Mouse (Mus musculus) lung, postnatal 0 days (tissue): Measurements from ENCODE around the gene Slfn3.

Experiments used
- CTCF ChIP-seq: IDR thresholded peaks from 2 replicates; pipeline ENCODE4 v1.5.1; 2016; ENCODE audit warnings: antibody characterized with exemption, mild to moderate bottlenecking
- EP300 ChIP-seq: IDR thresholded peaks from 2 replicates; pipeline ENCODE4 v1.6.1; 2016; ENCODE audit warnings: antibody characterized with exemption, mild to moderate bottlenecking, control low read depth

GRCm38 (mm10) chr11:83223367-83223766 lies 32.2 kb downstream of the Slfn3 start:
- TF ChIP-seq CTCF (no peak), EP300 (no peak)
